Mouse (Mus musculus) kidney, adult 8-10 months (tissue): Measurements from ENCODE around the gene Keap1.
A peak's percentile ranks its signal among the peaks of the same experiment; 100 is the strongest.
"Not testable (repeated sequence)": the region's sequence is repeated elsewhere in the genome, so short reads cannot be mapped to it uniquely, and the experiment has no call there.

Experiments used
- DNase-seq, 2 experiments: peaks; one replicate each; pipeline ENCODE4 v3.0.0; 2022

Gene Keap1

GRCm38 (mm10) chr9:21238733-21239464 is at the start of gene Keap1:
Gene Keap1, minus strand, starts transcription at chr9:21239361.
- peak; percentile 67 to 79 for DNase-seq

- DNase-seq = no peak
These were observed 49.5 kb upstream of the Keap1 start for GRCm38 (mm10) chr9:21288404-21289336.

- DNase-seq = peak; percentile 99
These were observed 48.6 kb upstream of the Keap1 start, which contains the start of gene Kri1 for GRCm38 (mm10) chr9:21287571-21288402. Gene Kri1, minus strand, starts transcription at chr9:21287969.

GRCm38 (mm10) chr9:21286753-21287152 is 47.6 kb upstream of the Keap1 start:
- DNase-seq = no peak

GRCm38 (mm10) chr9:21283994-21284393 is 44.8 kb upstream of the Keap1 start:
- peak in 1 of 2 experiments; percentile 39 for DNase-seq

- no peak for DNase-seq
These were observed 44.4 kb upstream of the Keap1 start for GRCm38 (mm10) chr9:21283591-21283990.

- DNase-seq = no peak
These were observed 38.6 kb upstream of the Keap1 start for GRCm38 (mm10) chr9:21277776-21278175.

DNA sequence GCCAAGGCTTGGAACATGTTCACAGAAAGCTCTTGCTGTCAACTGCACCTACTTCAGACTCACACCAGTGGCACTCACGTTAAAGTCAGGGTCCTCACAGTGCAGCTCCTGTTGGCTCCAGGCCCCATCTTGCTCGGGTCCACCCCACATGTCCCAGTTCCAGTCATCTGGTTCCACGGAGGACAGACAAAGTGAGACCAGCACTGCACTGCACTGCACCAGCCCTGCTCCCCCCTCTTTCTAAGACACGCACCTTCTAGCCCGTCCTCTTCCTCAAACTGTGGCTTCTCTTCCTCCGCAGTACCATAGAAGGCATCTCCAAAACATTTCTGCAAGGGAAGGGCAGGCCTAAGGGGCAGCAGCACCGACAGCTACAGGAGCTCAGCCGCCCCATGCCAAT is 37.1 kb upstream of the Keap1 start:
- DNase-seq = no peak

DNA sequence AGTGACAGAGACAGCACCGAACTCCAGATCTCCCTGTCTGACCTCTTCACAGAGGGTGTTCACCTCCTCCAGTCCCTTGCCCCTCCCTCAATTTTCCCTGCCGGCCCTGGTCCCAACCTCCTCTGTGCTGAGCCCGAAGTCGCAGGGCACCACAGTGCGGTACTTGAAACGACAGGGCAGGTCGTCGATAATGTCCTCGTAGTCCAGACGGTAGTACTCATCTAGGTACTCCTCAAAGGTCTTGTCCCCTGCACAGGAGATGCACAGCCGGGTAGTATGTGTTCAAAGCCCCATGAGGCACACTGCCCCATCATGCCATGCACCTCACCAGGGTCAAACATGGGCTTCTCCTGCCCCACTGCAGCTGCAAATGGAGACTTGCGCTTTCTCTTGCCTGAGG is 36.6 kb upstream of the Keap1 start:
- DNase-seq = no peak

- DNase-seq = no peak
These were observed 36.0 kb upstream of the Keap1 start for GRCm38 (mm10) chr9:21275013-21275710.

GRCm38 (mm10) chr9:21274336-21274735 is 35.2 kb upstream of the Keap1 start:
- DNase-seq = no peak

DNA sequence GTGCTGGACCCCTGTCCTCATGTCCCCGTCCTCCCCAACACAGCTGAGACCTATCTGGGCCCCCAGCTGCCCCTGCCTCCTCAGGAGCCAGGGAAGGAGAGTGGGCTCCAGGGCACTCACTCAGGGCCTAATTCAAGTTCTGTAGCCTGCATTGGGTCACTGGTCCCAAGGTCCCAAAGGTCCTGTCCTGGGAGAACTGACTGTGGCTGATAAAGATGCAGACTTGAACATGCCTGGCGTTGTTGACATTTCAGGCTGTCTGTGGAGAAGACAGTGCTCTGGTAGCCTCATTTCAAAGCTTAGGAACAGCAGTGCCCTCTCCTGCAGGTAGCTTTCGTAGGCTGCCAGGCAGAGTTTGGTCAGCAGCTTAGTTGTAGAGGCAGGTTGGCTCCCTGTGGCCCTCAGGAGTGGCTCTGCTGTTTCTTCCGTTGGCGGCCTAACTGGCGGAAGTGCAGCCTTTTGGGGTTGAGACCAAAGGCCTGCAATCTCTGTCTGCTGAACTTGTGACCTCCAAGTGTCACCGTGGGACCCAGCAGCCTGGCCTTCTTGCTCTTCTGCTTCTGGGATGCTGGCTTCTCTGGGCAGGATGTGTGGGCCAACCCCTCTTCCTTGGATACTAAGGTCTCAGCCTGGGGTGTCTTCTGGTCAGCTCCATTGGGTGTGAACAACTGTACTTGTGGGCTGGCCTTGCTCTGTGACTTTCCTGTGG is 34.5 kb upstream of the Keap1 start:
- DNase-seq = no peak

- no peak for DNase-seq
These were observed 33.9 kb upstream of the Keap1 start for GRCm38 (mm10) chr9:21273094-21273493.

DNA sequence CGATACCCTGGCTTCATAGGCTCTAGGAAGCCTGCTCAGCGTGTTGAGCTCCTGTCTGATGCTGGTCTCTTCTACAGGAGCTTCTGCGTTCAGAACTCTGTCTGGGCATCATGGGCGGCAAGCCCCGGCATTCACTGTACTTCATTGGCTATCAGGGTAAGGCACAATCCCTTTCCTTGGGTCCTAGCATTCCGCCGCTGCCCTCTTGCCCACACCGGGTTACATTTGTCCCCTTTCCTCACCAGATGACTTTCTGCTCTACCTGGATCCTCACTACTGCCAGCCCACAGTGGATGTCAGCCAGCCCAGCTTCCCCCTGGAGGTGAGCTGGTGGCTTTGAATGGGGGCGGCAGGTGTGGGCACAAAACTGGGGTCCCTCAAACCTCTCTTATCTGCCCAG is 33.2 kb upstream of the Keap1 start:
- no peak for DNase-seq

DNA sequence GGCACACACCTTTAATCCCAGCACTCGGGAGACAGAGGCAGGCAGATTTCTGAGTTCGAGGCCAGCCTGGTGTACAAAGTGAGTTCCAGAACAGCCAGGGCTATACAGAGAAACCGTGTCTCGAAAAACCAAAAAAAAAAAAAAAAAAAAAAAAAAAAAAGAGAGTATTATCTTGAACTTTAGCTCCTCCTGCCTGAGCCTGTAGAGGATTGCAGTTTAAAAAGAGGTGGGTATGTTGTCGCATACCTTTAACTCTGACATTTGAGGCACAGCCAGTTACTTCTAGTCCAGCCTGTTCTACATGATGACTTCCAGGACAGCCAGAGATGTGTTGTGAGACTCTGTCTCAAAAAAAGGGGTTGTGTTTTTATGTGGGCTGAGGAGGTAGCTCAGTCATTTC is 30.4 kb upstream of the Keap1 start:
- not testable (repeated sequence) for DNase-seq

GRCm38 (mm10) chr9:21268305-21268704 is 29.1 kb upstream of the Keap1 start:
- no peak for DNase-seq

GRCm38 (mm10) chr9:21266889-21267288 is 27.7 kb upstream of the Keap1 start:
- DNase-seq = no peak

- peak; percentile 76 to 77 for DNase-seq
These were observed 26.4 kb upstream of the Keap1 start for GRCm38 (mm10) chr9:21265611-21266010.

DNA sequence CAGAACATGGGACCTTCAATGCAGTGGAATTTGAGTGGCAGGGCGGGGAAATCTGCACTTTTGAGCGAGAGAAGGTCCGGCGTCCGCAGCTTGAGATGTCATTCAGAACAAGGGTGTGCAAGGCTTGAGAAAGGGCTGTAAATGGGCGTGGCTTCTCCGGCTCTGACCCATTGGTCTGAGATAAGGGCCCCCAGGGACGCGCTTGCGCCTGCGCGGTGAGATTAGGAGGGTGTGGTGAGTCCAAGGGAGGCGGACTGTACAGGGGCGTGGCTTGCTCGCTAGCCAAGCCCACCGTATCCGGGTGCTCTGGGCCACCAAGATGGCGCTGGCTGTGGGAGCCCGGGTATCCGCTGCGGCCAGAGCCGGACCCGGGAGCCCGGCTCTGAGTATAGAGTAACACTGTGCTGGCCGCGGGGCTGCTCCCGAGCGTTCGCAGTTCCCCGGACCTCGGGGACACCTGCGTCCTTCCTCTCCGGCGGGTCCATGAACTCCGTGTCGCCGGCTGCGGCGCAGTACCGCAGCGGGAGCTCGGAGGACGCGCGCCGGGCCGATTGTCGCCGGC is 25.9 kb upstream of the Keap1 start, which contains the start of gene Atg4d:
Gene Atg4d (plus strand): TSS at position 294 of the 562 bp plus-strand sequence.
- DNase-seq = peak; percentile 98 to 99

- no peak for DNase-seq
These were observed 25.3 kb upstream of the Keap1 start for GRCm38 (mm10) chr9:21264272-21264999.
